Mouse (Mus musculus): ENCODE measurements at regions not wholly inside any gene's neighbourhood (a gene's known extent, or its start where the extent isn't known, plus 50 kb on each side); places are given as distances from the start of the nearest gene placed in this dataset.

DNA sequence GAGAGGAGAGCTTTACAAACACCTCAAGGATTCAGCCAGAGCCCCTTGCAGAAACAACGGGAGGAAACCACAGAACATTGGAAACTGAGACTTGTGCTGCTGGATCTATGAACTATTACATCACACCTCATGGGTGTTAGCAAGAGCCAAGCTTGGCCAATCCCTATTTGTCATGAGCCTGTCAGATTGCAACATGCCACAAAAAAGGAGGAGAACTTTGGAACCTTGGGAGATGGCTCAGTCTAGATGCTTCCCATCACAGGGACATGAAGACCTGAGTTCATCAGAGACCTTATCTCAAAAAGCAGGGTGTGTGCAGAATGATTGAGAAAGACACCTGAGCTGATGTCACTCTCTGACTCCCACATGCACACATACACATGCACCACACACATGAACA, 68.3 kb upstream of the Onecut1 start:
- H3K9me3 ChIP-seq = no peaks in the 10 kb centered on the region
- 84% methylated on average over 1 of the region's 1 CpGs for WGBS
- H3K9ac ChIP-seq = no peak overlapping the region
- no peak overlapping the region for H3K4me2 ChIP-seq
- no peaks in the 10 kb centered on the region for H3K36me3 ChIP-seq
- no peak overlapping the region for H3K4me3 ChIP-seq
- H3K4me1 ChIP-seq (replicated peaks) = peaks cover 5% of the 10 kb centered on the region; the same call in 1 of the 2 replicates
- no peak for ATAC-seq (ENCODE audit: low FRiP score)
- no peaks in the 10 kb centered on the region for H3K27me3 ChIP-seq
- H3K27ac ChIP-seq = no peak overlapping the region

GRCm38 (mm10) chr9:74795994-74796393, 65.7 kb upstream of the Onecut1 start:
- WGBS = 88% methylated on average over 4 of the region's 4 CpGs

DNA sequence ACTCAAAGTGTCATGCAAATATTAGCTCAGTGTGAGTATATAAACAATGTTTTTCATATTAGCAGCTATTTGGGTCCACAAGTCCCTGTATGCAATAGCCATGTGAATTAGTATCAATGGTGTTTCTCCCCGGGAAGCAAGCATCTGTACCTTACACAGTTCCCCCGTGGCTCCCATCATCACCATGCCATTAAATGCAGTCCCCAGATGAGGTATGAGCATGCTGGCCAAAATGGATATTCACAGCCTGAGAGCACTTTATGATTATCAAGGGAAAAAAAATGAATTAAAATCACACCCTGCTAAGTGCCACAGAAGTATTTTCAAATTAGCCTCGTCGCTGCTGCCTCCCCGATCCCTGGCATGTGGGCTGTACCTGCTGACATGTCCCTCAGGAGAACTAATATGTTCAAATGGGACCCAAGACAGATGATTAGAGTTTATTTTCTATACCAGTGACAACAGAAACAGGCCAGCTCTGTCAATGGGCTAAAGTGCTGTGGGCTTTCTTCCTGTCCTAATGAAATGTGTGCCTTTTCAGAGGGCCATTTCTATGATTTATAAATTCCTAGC, 64.4 kb upstream of the Onecut1 start:
- Histone ChIP-seq H3K36me3 (no peaks in the 10 kb centered on the region), H3K4me1 (replicated peaks) (peaks cover 5% of the 10 kb centered on the region; the same call in 1 of the 2 replicates), H3K27me3 (no peaks in the 10 kb centered on the region), H3K4me3 (no peak overlapping the region), H3K27ac (no peak overlapping the region), H3K4me2 (no peak overlapping the region), H3K9ac (no peak overlapping the region), H3K9me3 (no peaks in the 10 kb centered on the region)
- ATAC-seq (ENCODE audit: low FRiP score) = no peak
- WGBS = 50% methylated on average over 5 of the region's 5 CpGs

More at GRCm38 (mm10) chr9:74795994-74796393, 65.7 kb upstream of the Onecut1 start:
- Histone ChIP-seq H3K4me2 (no peak overlapping the region), H3K4me3 (no peak overlapping the region), H3K4me1 (replicated peaks) (peaks cover 5% of the 10 kb centered on the region; the same call in 1 of the 2 replicates), H3K9me3 (no peaks in the 10 kb centered on the region), H3K27ac (no peak overlapping the region), H3K27me3 (no peaks in the 10 kb centered on the region), H3K9ac (no peak overlapping the region), H3K36me3 (no peaks in the 10 kb centered on the region)
- no peak for ATAC-seq (ENCODE audit: low FRiP score)

GRCm38 (mm10) chr9:74801091-74801490, 60.6 kb upstream of the Onecut1 start:
- no peaks in the 10 kb centered on the region for H3K36me3 ChIP-seq
- H3K27ac ChIP-seq = no peak overlapping the region
- no peak overlapping the region for H3K9ac ChIP-seq
- ATAC-seq (ENCODE audit: low FRiP score) = no peak
- no peaks in the 10 kb centered on the region for H3K27me3 ChIP-seq
- H3K4me3 ChIP-seq = no peak overlapping the region
- H3K4me2 ChIP-seq = no peak overlapping the region
- H3K9me3 ChIP-seq = no peaks in the 10 kb centered on the region
- 83% methylated on average over 4 of the region's 4 CpGs for WGBS
- H3K4me1 ChIP-seq (replicated peaks) = peaks cover 5% of the 10 kb centered on the region; the same call in 1 of the 2 replicates

DNA sequence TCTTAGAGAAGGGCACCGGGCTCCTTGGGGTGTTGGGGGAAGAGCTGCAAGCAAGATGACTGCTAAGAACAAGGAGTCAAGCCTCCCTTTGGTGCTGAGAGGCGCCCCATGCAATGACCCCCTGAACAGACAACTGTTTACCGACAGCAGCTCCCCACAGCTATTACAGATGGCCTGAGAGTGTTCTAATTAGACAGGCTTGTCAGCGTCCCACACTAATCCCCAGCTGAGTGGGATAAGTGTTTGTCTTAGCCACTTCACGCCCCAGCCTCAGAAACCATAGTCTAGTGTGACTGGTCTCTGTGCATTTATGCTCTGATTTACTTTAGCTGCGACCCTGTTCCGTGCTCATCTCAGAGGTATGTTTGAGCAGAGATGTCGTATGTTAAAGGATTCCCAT, 50.3 kb upstream of the Onecut1 start:
- ATAC-seq (ENCODE audit: low FRiP score) = no peak
- Histone ChIP-seq H3K27me3 (no peaks in the 10 kb centered on the region), H3K27ac (no peak overlapping the region), H3K9me3 (no peaks in the 10 kb centered on the region), H3K9ac (no peak overlapping the region), H3K4me2 (no peak overlapping the region), H3K36me3 (no peaks in the 10 kb centered on the region), H3K4me3 (no peak overlapping the region), H3K4me1 (replicated peaks) (peaks cover 9% of the 10 kb centered on the region)
- 29% methylated on average over 8 of the region's 8 CpGs for WGBS
